ENCODE assay signal across 10 mouse cellular contexts in genomic region chr5:121187580-121188001, GRCm38 (mm10). TPM values are rescaled to one million over a fixed set of nuclear protein-coding genes. Genes with fewer than 3 reads are reported as not detected.
DNase-seq lines count a peak whose midpoint lies in the region; ATAC-seq and TF ChIP-seq lines count a peak whose summit lies in the region.
"Had no signal": no experiment of that assay in that cellular context is flagged by ENCODE, and none has a peak within 500 bp of the region (broad histone marks: within the 10 kb centered on the region; RNA-seq: fewer than 3 reads in every experiment).

No protein-coding gene starts in this region.

- peaks cover 64% of the 10 kb centered on the region for H3K4me1 ChIP-seq in hindbrain, embryonic 12.5 days
- H3K4me1 ChIP-seq in hindbrain, embryonic 16.5 days (ENCODE audit: control insufficient read depth, insufficient read depth, low read depth, low read length), result peaks cover 59% of the 10 kb centered on the region
- H3K4me1 ChIP-seq in midbrain, embryonic 12.5 days, result peaks cover 58% of the 10 kb centered on the region
- peaks cover 14% of the 10 kb centered on the region; the same call in 1 of the 2 replicates for H3K4me1 ChIP-seq in midbrain, postnatal 0 days (ENCODE audit: insufficient read depth, low read length)
- H3K4me1 ChIP-seq in heart, embryonic 12.5 days (replicated peaks), result peaks cover 72% of the 10 kb centered on the region

- H3K9me3 ChIP-seq in hindbrain, embryonic 12.5 days (replicated peaks), result no peaks in the 10 kb centered on the region
- no peaks in the 10 kb centered on the region for H3K9me3 ChIP-seq in hindbrain, embryonic 16.5 days (ENCODE audit: control insufficient read depth, low read length)
- no peaks in the 10 kb centered on the region for H3K9me3 ChIP-seq in midbrain, embryonic 12.5 days
- no peaks in the 10 kb centered on the region for H3K9me3 ChIP-seq in midbrain, postnatal 0 days (ENCODE audit: low read length)
- H3K9me3 ChIP-seq in heart, embryonic 12.5 days (replicated peaks), result no peaks in the 10 kb centered on the region
- H3K9me3 ChIP-seq: embryonic facial prominence, embryonic 10.5 days; kidney, embryonic 15.5 days had no signal

- ATAC-seq in hindbrain, embryonic 12.5 days (ENCODE audit: low FRiP score), result no peak
- no peak for ATAC-seq in hindbrain, embryonic 16.5 days
- no peak for ATAC-seq in midbrain, embryonic 12.5 days (ENCODE audit: low FRiP score, low read depth)
- ATAC-seq in midbrain, postnatal 0 days (ENCODE audit: low FRiP score), result no peak
- no peak for ATAC-seq in heart, embryonic 12.5 days (ENCODE audit: insufficient number of reproducible peaks, low FRiP score)
- ATAC-seq in inflammation-experienced regulatory T-cells, adult 6 months, result no peak

- peak overlapping the region; percentile 27; the same call in 1 of the 2 replicates for H3K9ac ChIP-seq in hindbrain, embryonic 12.5 days
- H3K9ac ChIP-seq in hindbrain, embryonic 16.5 days (ENCODE audit: low read depth, low read length), result no peak overlapping the region
- H3K9ac ChIP-seq in midbrain, embryonic 12.5 days (replicated peaks), result 0 out of 2 replicates have a peak overlapping the region, but pooled peaks have one; percentile 11
- H3K9ac ChIP-seq in midbrain, postnatal 0 days (replicated peaks; ENCODE audit: low read length, poor library complexity, severe bottlenecking), result no peak overlapping the region
- H3K9ac ChIP-seq in heart, embryonic 12.5 days, result no peak overlapping the region
- H3K9ac ChIP-seq: kidney, embryonic 15.5 days had no signal

- no peak for TF ChIP-seq CTCF in midbrain, postnatal 0 days (IDR thresholded peaks at IDR 0.05)

- no peak for DNase-seq in midbrain, postnatal 0 days (ENCODE audit: low spot score)
- peak; percentile 54 for DNase-seq in skeletal muscle tissue, adult 2 months (ENCODE audit: low read depth, low spot score)
- DNase-seq: adrenal gland, adult 2 months had no signal

- H3K4me2 ChIP-seq in hindbrain, embryonic 12.5 days (replicated peaks), result no peak overlapping the region; the same call in 1 of the 2 replicates
- no peak overlapping the region for H3K4me2 ChIP-seq in hindbrain, embryonic 16.5 days (ENCODE audit: low read length)
- H3K4me2 ChIP-seq in midbrain, embryonic 12.5 days (replicated peaks), result peak overlapping the region; percentile 6; the same call in 1 of the 2 replicates
- H3K4me2 ChIP-seq in midbrain, postnatal 0 days (ENCODE audit: low read depth, low read length, poor library complexity, severe bottlenecking), result no peak overlapping the region
- peak overlapping the region; percentile 46 for H3K4me2 ChIP-seq in heart, embryonic 12.5 days
- H3K4me2 ChIP-seq: kidney, embryonic 15.5 days had no signal

- H3K4me3 ChIP-seq in hindbrain, embryonic 12.5 days, result no peak overlapping the region
- no peak overlapping the region for H3K4me3 ChIP-seq in hindbrain, embryonic 16.5 days (ENCODE audit: low read length)
- H3K4me3 ChIP-seq in midbrain, embryonic 12.5 days, result no peak overlapping the region
- H3K4me3 ChIP-seq in midbrain, postnatal 0 days (ENCODE audit: low read depth, low read length), result no peak overlapping the region
- H3K4me3 ChIP-seq in heart, embryonic 12.5 days, result no peak overlapping the region
- H3K4me3 ChIP-seq: embryonic facial prominence, embryonic 10.5 days; kidney, embryonic 15.5 days had no signal

- H3K36me3 ChIP-seq in hindbrain, embryonic 12.5 days, result no peaks in the 10 kb centered on the region
- H3K36me3 ChIP-seq in hindbrain, embryonic 16.5 days (ENCODE audit: control insufficient read depth, insufficient read depth, low read length), result no peaks in the 10 kb centered on the region
- no peaks in the 10 kb centered on the region for H3K36me3 ChIP-seq in midbrain, embryonic 12.5 days
- H3K36me3 ChIP-seq in midbrain, postnatal 0 days (ENCODE audit: insufficient read depth, low read length), result no peaks in the 10 kb centered on the region
- no peaks in the 10 kb centered on the region for H3K36me3 ChIP-seq in heart, embryonic 12.5 days
- H3K36me3 ChIP-seq: kidney, embryonic 15.5 days had no signal

- H3K27ac ChIP-seq in hindbrain, embryonic 12.5 days, result no peak overlapping the region; the same call in 1 of the 2 replicates
- H3K27ac ChIP-seq in hindbrain, embryonic 16.5 days (ENCODE audit: low read depth, low read length), result no peak overlapping the region
- H3K27ac ChIP-seq in midbrain, embryonic 12.5 days (replicated peaks), result no peak overlapping the region
- no peak overlapping the region for H3K27ac ChIP-seq in midbrain, postnatal 0 days (ENCODE audit: low read depth, low read length)
- H3K27ac ChIP-seq in heart, embryonic 12.5 days (ENCODE audit: poor library complexity, severe bottlenecking), result peak overlapping the region; percentile 46; the same call in 1 of the 2 replicates
- H3K27ac ChIP-seq: embryonic facial prominence, embryonic 10.5 days; kidney, embryonic 15.5 days had no signal

- H3K27me3 ChIP-seq in hindbrain, embryonic 12.5 days, result no peaks in the 10 kb centered on the region
- no peaks in the 10 kb centered on the region for H3K27me3 ChIP-seq in hindbrain, embryonic 16.5 days (replicated peaks; ENCODE audit: control insufficient read depth, insufficient read depth, low read length)
- H3K27me3 ChIP-seq in midbrain, embryonic 12.5 days, result no peaks in the 10 kb centered on the region
- H3K27me3 ChIP-seq in midbrain, postnatal 0 days (ENCODE audit: insufficient read depth, low read length), result no peaks in the 10 kb centered on the region
- no peaks in the 10 kb centered on the region for H3K27me3 ChIP-seq in heart, embryonic 12.5 days (replicated peaks)
- H3K27me3 ChIP-seq: kidney, embryonic 15.5 days had no signal

- WGBS in hindbrain, embryonic 12.5 days, result 76% methylated on average over 8 of the region's 8 CpGs
- WGBS in hindbrain, embryonic 16.5 days, result 51% methylated on average over 8 of the region's 8 CpGs
- WGBS in midbrain, embryonic 12.5 days, result 81% methylated on average over 8 of the region's 8 CpGs
- 69% methylated on average over 8 of the region's 8 CpGs for WGBS in midbrain, postnatal 0 days
- WGBS in heart, embryonic 12.5 days, result 66% methylated on average over 8 of the region's 8 CpGs

RNA-seq across cellular contexts. Expression of gene Ptpn11, which starts 3.6 kb away (rescaled TPM):
- polyA plus RNA-seq in hindbrain, embryonic 12.5 days (2016; fragmentation: Nextera tagmentation; extraction: Ambion mirVana), result 21.4 and 22.7 TPM in 2 replicates
- polyA plus RNA-seq in hindbrain, embryonic 16.5 days (2015; fragmentation: Nextera tagmentation; extraction: Ambion mirVana), result 18.8 and 20.9 TPM in 2 replicates
- polyA plus RNA-seq in midbrain, embryonic 12.5 days (2016; fragmentation: Nextera tagmentation; extraction: Ambion mirVana), result 21.7 and 24.1 TPM in 2 replicates
- total RNA-seq in midbrain, postnatal 0 days (2014; rRNA removed), result 53.9 and 54.4 TPM in 2 replicates
- polyA plus RNA-seq in midbrain, postnatal 0 days (2015; fragmentation: Nextera tagmentation; extraction: Ambion mirVana), result 23.1 and 24.8 TPM in 2 replicates
- polyA plus RNA-seq in heart, embryonic 12.5 days (2016; fragmentation: Nextera tagmentation; extraction: Ambion mirVana), result 22.9 and 24.3 TPM in 2 replicates
- 10 to 100 TPM in 2 of 3 experiments, 1 to 10 TPM in 1; 9.8 to 16.6 (median 13.3) TPM for polyA plus RNA-seq in inflammation-experienced regulatory T-cells, adult 6 months (2017; shearing (Covaris generic))

RNA-seq across cellular contexts. Expression of gene Rpl6, which starts 16.7 kb away (rescaled TPM):
- polyA plus RNA-seq in hindbrain, embryonic 12.5 days (2016; fragmentation: Nextera tagmentation; extraction: Ambion mirVana), result 472 and 473 TPM in 2 replicates
- polyA plus RNA-seq in hindbrain, embryonic 16.5 days (2015; fragmentation: Nextera tagmentation; extraction: Ambion mirVana), result 318 and 333 TPM in 2 replicates
- 475 and 502 TPM in 2 replicates for polyA plus RNA-seq in midbrain, embryonic 12.5 days (2016; fragmentation: Nextera tagmentation; extraction: Ambion mirVana)
- 463 and 476 TPM in 2 replicates for total RNA-seq in midbrain, postnatal 0 days (2014; rRNA removed)
- 360 and 362 TPM in 2 replicates for polyA plus RNA-seq in midbrain, postnatal 0 days (2015; fragmentation: Nextera tagmentation; extraction: Ambion mirVana)
- 377 and 402 TPM in 2 replicates for polyA plus RNA-seq in heart, embryonic 12.5 days (2016; fragmentation: Nextera tagmentation; extraction: Ambion mirVana)
- 1,000 to 10,000 TPM; 1,376 to 1,988 (median 1,894) TPM for polyA plus RNA-seq in inflammation-experienced regulatory T-cells, adult 6 months (2017; shearing (Covaris generic))

RNA-seq across cellular contexts. Expression of gene Hectd4, which starts 32.4 kb away (rescaled TPM):
- polyA plus RNA-seq in hindbrain, embryonic 12.5 days (2016; fragmentation: Nextera tagmentation; extraction: Ambion mirVana), result 16.4 and 16.9 TPM in 2 replicates
- polyA plus RNA-seq in hindbrain, embryonic 16.5 days (2015; fragmentation: Nextera tagmentation; extraction: Ambion mirVana), result 16.6 and 17.1 TPM in 2 replicates
- polyA plus RNA-seq in midbrain, embryonic 12.5 days (2016; fragmentation: Nextera tagmentation; extraction: Ambion mirVana), result 14.9 and 17.8 TPM in 2 replicates
- total RNA-seq in midbrain, postnatal 0 days (2014; rRNA removed), result 141 and 153 TPM in 2 replicates
- 16.4 and 17.9 TPM in 2 replicates for polyA plus RNA-seq in midbrain, postnatal 0 days (2015; fragmentation: Nextera tagmentation; extraction: Ambion mirVana)
- 5.1 and 6.8 TPM in 2 replicates for polyA plus RNA-seq in heart, embryonic 12.5 days (2016; fragmentation: Nextera tagmentation; extraction: Ambion mirVana)
- 1 to 10 TPM; 4.4 to 8.7 (median 8.2) TPM for polyA plus RNA-seq in inflammation-experienced regulatory T-cells, adult 6 months (2017; shearing (Covaris generic))

Comparison
In these comparisons a context has a peak if more than half of its experiments do, and no peak if none do; other contexts are left out.
1. H3K4me2 ChIP-seq: peak in midbrain, embryonic 12.5 days (single experiment) and heart, embryonic 12.5 days (single experiment); none in hindbrain, embryonic 12.5 days (single experiment), hindbrain, embryonic 16.5 days (single experiment) and midbrain, postnatal 0 days (single experiment).
2. H3K9ac ChIP-seq: peak in hindbrain, embryonic 12.5 days (single experiment) and midbrain, embryonic 12.5 days (single experiment); none in hindbrain, embryonic 16.5 days (single experiment), midbrain, postnatal 0 days (single experiment) and heart, embryonic 12.5 days (single experiment).